Mouse (Mus musculus) urinary bladder, postnatal 25 days (tissue): ENCODE measurements at regions not wholly inside any gene's neighbourhood (a gene's known extent, or its start where the extent isn't known, plus 50 kb on each side); places are given as distances from the start of the nearest gene placed in this dataset.

ENCODE experiments used
- DNase-seq: peaks from one replicate; pipeline ENCODE4 v3.0.0; 2022; ENCODE audit warnings: low spot score

- DNase-seq = no peak
Observed at GRCm38 (mm10) chr15:68811041-68811440, 2310.3 kb upstream of the Lrrc6 start.

GRCm38 (mm10) chr15:68810593-68810992, 2309.9 kb upstream of the Lrrc6 start:
- DNase-seq = no peak

GRCm38 (mm10) chr15:68808175-68808574, 2307.5 kb upstream of the Lrrc6 start:
- no peak for DNase-seq

- DNase-seq = no peak
Observed at GRCm38 (mm10) chr15:68804254-68804653, 2303.5 kb upstream of the Lrrc6 start.

GRCm38 (mm10) chr15:68801763-68802162, 2301.1 kb upstream of the Lrrc6 start:
- no peak for DNase-seq

- no peak for DNase-seq
Observed at GRCm38 (mm10) chr15:68797406-68797805, 2296.7 kb upstream of the Lrrc6 start.

GRCm38 (mm10) chr15:68795239-68795960, 2294.7 kb upstream of the Lrrc6 start:
- no peak for DNase-seq

- no peak for DNase-seq
Observed at GRCm38 (mm10) chr15:68759948-68760347, 2259.2 kb upstream of the Lrrc6 start.

GRCm38 (mm10) chr15:68755255-68755654, 2254.5 kb upstream of the Lrrc6 start:
- DNase-seq = no peak

GRCm38 (mm10) chr15:68754834-68755233, 2254.1 kb upstream of the Lrrc6 start:
- DNase-seq = no peak

- no peak for DNase-seq
Observed at GRCm38 (mm10) chr15:68739344-68739743, 2238.6 kb upstream of the Lrrc6 start.

- no peak for DNase-seq
Observed at GRCm38 (mm10) chr15:68721250-68721649, 2220.5 kb upstream of the Lrrc6 start.

GRCm38 (mm10) chr15:68719486-68719885, 2218.8 kb upstream of the Lrrc6 start:
- DNase-seq = no peak

- DNase-seq = no peak
Observed at GRCm38 (mm10) chr15:68714337-68714736, 2213.6 kb upstream of the Lrrc6 start.

GRCm38 (mm10) chr15:68707306-68707705, 2206.6 kb upstream of the Lrrc6 start:
- no peak for DNase-seq

GRCm38 (mm10) chr15:68695041-68695650, 2194.4 kb upstream of the Lrrc6 start:
- DNase-seq = no peak

GRCm38 (mm10) chr15:68667462-68667861, 2166.8 kb upstream of the Lrrc6 start:
- no peak for DNase-seq

- no peak for DNase-seq
Observed at GRCm38 (mm10) chr15:68665331-68665730, 2164.6 kb upstream of the Lrrc6 start.

GRCm38 (mm10) chr15:68656722-68657121, 2156.0 kb upstream of the Lrrc6 start:
- DNase-seq = no peak

- no peak for DNase-seq
Observed at GRCm38 (mm10) chr15:68655046-68655445, 2154.3 kb upstream of the Lrrc6 start.

GRCm38 (mm10) chr15:68650609-68651008, 2149.9 kb upstream of the Lrrc6 start:
- no peak for DNase-seq

- no peak for DNase-seq
Observed at GRCm38 (mm10) chr15:68650033-68650432, 2149.3 kb upstream of the Lrrc6 start.

- DNase-seq = no peak
Observed at GRCm38 (mm10) chr15:68646865-68647264, 2146.2 kb upstream of the Lrrc6 start.

- no peak for DNase-seq
Observed at GRCm38 (mm10) chr15:68644862-68645261, 2144.2 kb upstream of the Lrrc6 start.
